Mouse (Mus musculus) forebrain, postnatal 0 days (tissue): ENCODE data around the gene Calhm3. TPM values are rescaled to one million over a fixed set of nuclear protein-coding genes. Genes with fewer than 3 reads are reported as not detected.

ENCODE experiments used
- ATAC-seq: fragments of 200-750 bp; cut with Nextera tagmentation; 2 replicates; pipeline ENCODE4 v1.8.0; 2017; ENCODE audit warnings: mild to moderate bottlenecking, moderate library complexity
- DNase-seq: peaks from one replicate; pipeline ENCODE4 v3.0.0-alpha.2; 2015
- H3K27ac ChIP-seq: fragments of 300-500 bp; sonication (generic); 2 replicates; pipeline ENCODE4 v1.5.1; 2014; ENCODE audit warnings: low read depth, mild to moderate bottlenecking, antibody characterized with exemption, low read length, moderate library complexity, mixed read lengths
- H3K27me3 ChIP-seq: fragments of 300-500 bp; sonication (generic); 2 replicates; pipeline ENCODE4 v1.6.1; 2014; ENCODE audit warnings: mild to moderate bottlenecking, low read length, mixed read lengths; ENCODE audit not compliant: insufficient read depth
- H3K36me3 ChIP-seq: fragments of 300-500 bp; sonication (generic); 2 replicates; pipeline ENCODE4 v1.6.1; 2014; ENCODE audit warnings: mild to moderate bottlenecking, moderate library complexity; ENCODE audit not compliant: insufficient read depth
- H3K4me1 ChIP-seq: fragments of 300-500 bp; sonication (generic); 2 replicates; pipeline ENCODE4 v1.6.1; 2014; ENCODE audit warnings: antibody characterized with exemption; ENCODE audit not compliant: insufficient read depth
- H3K4me2 ChIP-seq: fragments of 300-500 bp; sonication (generic); 2 replicates; pipeline ENCODE4 v1.6.1; 2014; ENCODE audit warnings: low read depth, mild to moderate bottlenecking, moderate library complexity
- H3K4me3 ChIP-seq: fragments of 300-500 bp; sonication (generic); 2 replicates; pipeline ENCODE4 v1.5.1; 2014; ENCODE audit warnings: low read depth, low read length, mixed read lengths
- H3K9ac ChIP-seq: fragments of 300-500 bp; sonication (generic); 2 replicates; pipeline ENCODE4 v1.6.1; 2014; ENCODE audit warnings: mild to moderate bottlenecking
- H3K9me3 ChIP-seq: fragments of 300-500 bp; sonication (generic); 2 replicates; pipeline ENCODE4 v1.6.1; 2016; ENCODE audit warnings: low read length
- CTCF ChIP-seq: sonication (generic); IDR thresholded peaks from 2 replicates; pipeline ENCODE4 v1.5.1; 2016; ENCODE audit warnings: antibody characterized with exemption, control low read depth, low read depth
- WGBS: fragments of 180-500 bp; shearing (Covaris S2); extraction: QIAGEN DNeasy Blood & Tissue Kit; methylation state at CpG from one replicate; pipeline ENCODE4 v1.1.7; 2014; 5-methylcytosine and 5-hydroxymethylcytosine counted together
- polyA plus RNA-seq: library from polyadenylated mRNA; unstranded; fragments of >200 nt; fragmentation: Nextera tagmentation; extraction: Ambion mirVana; gene quantifications from 2 replicates; pipeline ENCODE4 v1.2.1, GENCODE M21; 2015
- total RNA-seq: library from RNA; depleted of rRNA; stranded (reverse); fragments of >200 nt; gene quantifications from 2 replicates; pipeline ENCODE4 v1.2.3, GENCODE M21; 2014

Calhm3 gene
- total and polyA plus RNA-seq, 2 experiments from 2014 or later, result 0.19 TPM; not detected in 1

DNA sequence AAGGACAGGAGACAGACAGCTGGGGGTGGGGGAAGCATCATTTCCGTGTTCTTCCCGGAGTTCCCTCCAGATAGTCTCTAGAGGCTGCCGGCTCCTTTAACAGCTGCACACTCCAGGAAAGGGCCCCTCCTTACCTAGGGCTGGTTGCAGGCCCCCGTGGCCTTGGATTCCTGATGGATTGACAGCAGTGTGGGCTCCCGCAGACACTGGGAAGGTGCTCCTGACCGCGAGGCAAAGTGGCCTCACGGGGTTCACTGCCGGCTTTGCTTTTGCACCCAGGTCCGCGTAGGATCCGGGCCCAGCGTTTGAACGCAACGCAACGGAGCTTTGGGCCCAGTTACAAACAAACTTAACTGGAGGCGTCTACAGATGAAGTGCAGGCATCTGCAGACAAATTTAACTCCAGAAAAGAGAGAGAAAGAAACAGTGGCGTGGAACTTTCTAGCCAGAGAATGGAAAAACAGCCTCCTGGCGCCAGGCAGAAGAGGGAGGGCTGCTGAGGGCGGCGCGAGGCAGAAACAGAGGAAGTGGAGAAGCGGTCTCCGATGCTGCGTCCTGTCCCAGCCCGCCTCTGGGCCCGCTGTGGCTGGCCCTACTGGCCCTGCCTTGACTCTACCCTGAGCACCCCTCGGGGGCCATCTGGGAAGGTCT is 19.7 kb downstream of the Calhm3 start, which contains the start of gene Calhm2:
Calhm2 (minus strand) TSS at position 524 of the 651 bp plus-strand sequence.
- H3K9ac ChIP-seq, result peak within 1 kb of the TSS; percentile 22; the same call in 1 of the 2 replicates

DNA sequence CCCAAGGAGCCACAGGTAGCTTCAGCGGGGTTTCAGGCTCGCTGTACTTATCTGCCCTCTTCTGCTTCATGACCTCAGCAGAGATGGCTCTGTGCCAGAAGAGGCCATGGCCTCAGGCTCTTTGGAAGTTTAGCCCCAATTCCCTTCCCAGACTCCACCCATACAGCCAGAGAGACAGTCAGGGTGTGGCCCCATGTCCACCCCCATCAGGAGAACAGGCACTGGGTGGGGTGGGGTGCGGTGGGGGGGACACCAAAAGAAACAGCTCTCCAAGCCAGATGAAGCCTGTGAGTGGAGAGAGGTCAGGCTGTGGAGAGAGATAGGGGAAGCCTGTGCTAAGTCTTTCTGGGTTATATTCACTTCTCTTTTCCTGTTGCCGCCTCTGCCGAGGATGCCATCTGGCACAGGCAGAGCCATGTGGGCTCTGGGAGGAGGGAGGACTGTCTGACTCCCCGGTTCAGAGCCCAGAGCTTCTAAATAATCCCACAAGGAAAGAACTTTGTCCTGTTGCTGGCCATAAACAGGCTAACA is 20.4 kb downstream of the Calhm3 start:
- peaks cover 9% of the 10 kb centered on the region; the same call in 1 of the 2 replicates for H3K36me3 ChIP-seq
- peak overlapping the region; percentile 47 for H3K4me2 ChIP-seq
- TF ChIP-seq CTCF, result no peak
- peaks cover 15% of the 10 kb centered on the region for H3K4me1 ChIP-seq
- H3K4me3 ChIP-seq, result no peak overlapping the region
- WGBS, result 42% methylated on average over 6 of the region's 6 CpGs
- 0 out of 2 replicates have a peak overlapping the region, but pooled peaks have one; percentile 22 for H3K9ac ChIP-seq
- peak; percentile 48 for ATAC-seq
- H3K9me3 ChIP-seq, result no peaks in the 10 kb centered on the region
- H3K27me3 ChIP-seq, result no peaks in the 10 kb centered on the region
- DNase-seq, result peak; percentile 50
- H3K27ac ChIP-seq, result no peak overlapping the region

More for the DNA sequence above, 19.7 kb downstream of the Calhm3 start, which contains the start of gene Calhm2:
- peak; percentile 68 for ATAC-seq
- TF ChIP-seq CTCF, result no peak
- Histone ChIP-seq H3K36me3 (peaks cover 1% of the 10 kb centered on the region; the same call in 1 of the 2 replicates), H3K4me1 (peaks cover 15% of the 10 kb centered on the region), H3K27ac (no peak within 1 kb of the TSS), H3K4me2 (peak within 1 kb of the TSS; percentile 47), H3K4me3 (peak within 1 kb of the TSS; percentile 18), H3K9me3 (no peaks in the 10 kb centered on the region), H3K27me3 (no peaks in the 10 kb centered on the region)
- 12% methylated on average over 28 of the region's 28 CpGs for WGBS
- DNase-seq, result peak; percentile 49

DNA sequence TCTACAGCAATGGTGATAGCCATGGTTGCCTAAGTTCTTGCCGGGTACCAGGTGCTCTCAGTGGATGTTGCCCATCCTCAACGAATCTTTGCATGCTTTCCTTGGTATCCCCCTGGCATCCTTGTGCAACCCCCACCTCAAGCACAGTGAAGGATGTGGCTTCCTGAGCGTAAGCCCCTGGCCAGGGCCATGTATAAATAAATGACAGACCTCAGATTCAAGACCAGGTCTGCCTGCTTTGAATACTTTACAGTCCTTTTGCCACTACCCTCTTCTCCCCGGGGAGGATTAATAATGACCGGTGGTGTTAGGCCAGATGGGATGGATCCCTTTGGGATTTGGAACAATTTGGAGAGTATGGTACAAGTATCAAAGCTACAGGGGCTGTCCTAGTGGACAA is 21.4 kb downstream of the Calhm3 start:
- H3K27ac ChIP-seq, result no peak overlapping the region
- ATAC-seq (no peak), DNase-seq (no peak)
- no peak overlapping the region for H3K4me3 ChIP-seq
- peaks cover 15% of the 10 kb centered on the region for H3K36me3 ChIP-seq
- no peaks in the 10 kb centered on the region for H3K9me3 ChIP-seq
- whole genome bisulfite sequencing, result 87% methylated on average over 5 of the region's 5 CpGs
- no peak for TF ChIP-seq CTCF
- H3K4me2 ChIP-seq, result no peak overlapping the region
- H3K27me3 ChIP-seq, result no peaks in the 10 kb centered on the region
- H3K9ac ChIP-seq, result no peak overlapping the region
- H3K4me1 ChIP-seq, result peaks cover 15% of the 10 kb centered on the region

- H3K27me3 ChIP-seq, result no peaks in the 10 kb centered on the region
- H3K9ac ChIP-seq, result no peak overlapping the region
- H3K4me3 ChIP-seq, result no peak overlapping the region
- no peak for TF ChIP-seq CTCF
- no peak overlapping the region for H3K4me2 ChIP-seq
- ATAC-seq (no peak), DNase-seq (no peak)
- WGBS, result 92% methylated on average over 17 of the region's 17 CpGs
- peaks cover 15% of the 10 kb centered on the region for H3K4me1 ChIP-seq
- H3K36me3 ChIP-seq, result peaks cover 21% of the 10 kb centered on the region
- no peak overlapping the region for H3K27ac ChIP-seq
- H3K9me3 ChIP-seq, result no peaks in the 10 kb centered on the region
These were observed 22.0 kb downstream of the Calhm3 start for GRCm38 (mm10) chr19:47135568-47135967.

DNA sequence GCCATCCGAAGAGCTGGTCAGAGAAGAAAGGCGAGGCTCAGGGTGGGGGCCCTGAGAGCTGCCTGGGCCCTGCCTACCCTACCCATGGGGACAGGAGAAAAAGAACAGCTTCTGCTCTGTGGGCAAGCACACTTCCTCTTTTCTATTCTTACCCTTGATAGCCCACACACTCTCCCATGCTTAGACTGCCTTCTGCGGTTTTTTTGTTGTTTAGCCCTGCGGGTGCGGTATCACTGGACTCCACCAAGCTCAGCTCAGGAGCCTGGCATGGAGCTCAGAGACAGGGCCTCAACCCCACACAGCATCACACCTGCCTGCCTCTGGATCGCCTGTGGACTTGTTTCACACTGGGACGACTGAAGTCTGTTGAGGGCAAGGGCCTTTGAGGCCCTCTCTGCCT is 24.4 kb downstream of the Calhm3 start:
- H3K36me3 ChIP-seq, result peaks cover 45% of the 10 kb centered on the region
- H3K9ac ChIP-seq, result no peak overlapping the region
- H3K9me3 ChIP-seq, result no peaks in the 10 kb centered on the region
- ATAC-seq, result no peak
- H3K4me1 ChIP-seq, result peaks cover 14% of the 10 kb centered on the region
- no peak overlapping the region for H3K27ac ChIP-seq
- 91% methylated on average over 7 of the region's 7 CpGs for WGBS
- DNase-seq, result no peak
- no peak overlapping the region for H3K4me3 ChIP-seq
- no peaks in the 10 kb centered on the region for H3K27me3 ChIP-seq
- no peak overlapping the region for H3K4me2 ChIP-seq
- no peak for TF ChIP-seq CTCF

- DNase-seq (no peak), ATAC-seq (no peak)
- Histone ChIP-seq H3K27ac (no peak overlapping the region), H3K36me3 (peaks cover 70% of the 10 kb centered on the region), H3K9me3 (no peaks in the 10 kb centered on the region), H3K4me2 (no peak overlapping the region), H3K27me3 (no peaks in the 10 kb centered on the region), H3K9ac (no peak overlapping the region), H3K4me3 (no peak overlapping the region), H3K4me1 (no peaks in the 10 kb centered on the region)
- WGBS, result 93% methylated on average over 15 of the region's 15 CpGs
- TF ChIP-seq CTCF, result no peak
These were observed 26.9 kb downstream of the Calhm3 start for GRCm38 (mm10) chr19:47130551-47131125.

DNA sequence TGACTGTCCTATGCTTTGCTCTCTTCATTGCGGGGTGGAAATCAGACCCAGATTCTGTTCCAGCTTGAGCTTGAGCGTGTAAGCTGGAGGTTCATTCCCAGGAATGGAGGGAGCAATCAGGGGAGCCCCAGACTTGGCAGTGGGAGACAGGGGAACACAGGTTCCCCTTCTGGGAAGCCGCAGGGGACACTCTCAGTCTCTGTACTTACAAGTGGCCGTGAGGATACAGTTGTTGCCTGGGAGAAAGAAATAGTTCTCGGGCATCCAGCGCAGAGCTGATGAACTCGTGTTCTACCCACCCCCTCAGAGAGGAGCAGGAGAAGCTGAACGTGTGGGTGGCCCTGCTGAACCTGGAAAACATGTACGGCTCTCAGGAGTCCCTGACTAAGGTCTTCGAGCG is 28.7 kb downstream of the Calhm3 start:
- no peak overlapping the region for H3K4me3 ChIP-seq
- no peaks in the 10 kb centered on the region for H3K9me3 ChIP-seq
- H3K27ac ChIP-seq, result no peak overlapping the region
- no peak for ATAC-seq
- H3K9ac ChIP-seq, result no peak overlapping the region
- no peak for TF ChIP-seq CTCF
- 94% methylated on average over 11 of the region's 11 CpGs for WGBS
- no peaks in the 10 kb centered on the region for H3K27me3 ChIP-seq
- H3K4me1 ChIP-seq, result no peaks in the 10 kb centered on the region
- H3K4me2 ChIP-seq, result no peak overlapping the region
- DNase-seq, result no peak
- H3K36me3 ChIP-seq, result peaks cover 79% of the 10 kb centered on the region
